ENCODE assay signal across 8 mouse cellular contexts in the genomic region with DNA sequence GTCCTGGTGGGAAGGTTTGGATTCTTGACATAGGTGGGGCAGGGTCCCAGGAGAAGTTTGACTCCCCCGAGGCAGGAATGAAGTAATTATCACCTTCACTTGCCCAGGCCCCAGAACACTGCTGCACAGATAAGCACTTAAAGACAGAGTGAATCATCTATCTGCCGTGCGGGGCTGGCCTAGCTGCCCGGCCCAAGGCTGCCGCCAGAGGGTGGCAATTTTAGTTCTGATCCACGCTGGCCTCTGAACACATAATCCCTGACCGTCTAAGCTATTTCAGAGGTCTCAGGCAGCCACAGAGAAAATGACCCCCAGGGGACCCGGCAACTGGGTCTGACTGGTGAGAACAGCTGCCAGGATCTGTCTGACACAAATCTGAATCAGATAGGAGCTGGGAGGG. TPM values are rescaled to one million over a fixed set of nuclear protein-coding genes. Genes with fewer than 3 reads are reported as not detected.
DNase-seq lines count a peak whose midpoint lies in the region; ATAC-seq and TF ChIP-seq lines count a peak whose summit lies in the region.

No protein-coding gene starts in this region.

- H3K27ac ChIP-seq in heart, embryonic 16.5 days (ENCODE audit: low read length) = peak overlapping the region; percentile 83
- 0 out of 2 replicates have a peak overlapping the region, but pooled peaks have one; percentile 37 for H3K27ac ChIP-seq in neural tube, embryonic 12.5 days

- H3K36me3 ChIP-seq in erythroblast, embryonic 14.5 days (ENCODE audit: control insufficient read depth) = peaks cover 37% of the 10 kb centered on the region
- H3K36me3 ChIP-seq in heart, embryonic 16.5 days (ENCODE audit: control insufficient read depth, insufficient read depth) = peaks cover 13% of the 10 kb centered on the region
- H3K36me3 ChIP-seq in neural tube, embryonic 12.5 days = peaks cover 21% of the 10 kb centered on the region

- peaks cover 64% of the 10 kb centered on the region for H3K4me1 ChIP-seq in erythroblast, embryonic 14.5 days (ENCODE audit: control insufficient read depth)
- H3K4me1 ChIP-seq in heart, embryonic 16.5 days (ENCODE audit: control insufficient read depth, insufficient read depth, low read length) = peaks cover 45% of the 10 kb centered on the region
- H3K4me1 ChIP-seq in neural tube, embryonic 12.5 days = peaks cover 41% of the 10 kb centered on the region

- H3K9ac ChIP-seq in heart, embryonic 16.5 days (ENCODE audit: low read length) = peak overlapping the region; percentile 63
- H3K9ac ChIP-seq in neural tube, embryonic 12.5 days = 0 out of 2 replicates have a peak overlapping the region, but pooled peaks have one; percentile 45

- H3K4me2 ChIP-seq in heart, embryonic 16.5 days (ENCODE audit: low read depth, low read length) = peak overlapping the region; percentile 53
- peak overlapping the region; percentile 46 for H3K4me2 ChIP-seq in neural tube, embryonic 12.5 days (replicated peaks)

- DNase-seq in brain, embryonic 14.5 days (ENCODE audit: low read depth) = no peak
- peak; percentile 54 to 73 for DNase-seq in kidney, postnatal 4 days
- no peak for DNase-seq in layer of hippocampus, postnatal 36 days

- no peaks in the 10 kb centered on the region for H3K27me3 ChIP-seq in erythroblast, embryonic 14.5 days (ENCODE audit: control insufficient read depth)
- H3K27me3 ChIP-seq in heart, embryonic 16.5 days (ENCODE audit: control insufficient read depth, insufficient read depth, low read length) = no peaks in the 10 kb centered on the region
- no peaks in the 10 kb centered on the region for H3K27me3 ChIP-seq in neural tube, embryonic 12.5 days (replicated peaks)

- 20% methylated on average over 8 of the region's 8 CpGs for WGBS in heart, embryonic 16.5 days
- 55% methylated on average over 8 of the region's 8 CpGs for WGBS in neural tube, embryonic 12.5 days

- peak overlapping the region; percentile 24 for H3K4me3 ChIP-seq in erythroblast, embryonic 14.5 days (replicated peaks)
- peak overlapping the region; percentile 20; the same call in 1 of the 2 replicates for H3K4me3 ChIP-seq in heart, embryonic 16.5 days (ENCODE audit: low read length)
- no peak overlapping the region for H3K4me3 ChIP-seq in neural tube, embryonic 12.5 days

- TF ChIP-seq POLR2A in brain, embryonic 14.5 days (IDR thresholded peaks at IDR 0.05; ENCODE audit: borderline replicate concordance, extremely low read depth, insufficient read depth, insufficient read length, poor library complexity, severe bottlenecking) = no peak

- no peaks in the 10 kb centered on the region for H3K9me3 ChIP-seq in erythroblast, embryonic 14.5 days (ENCODE audit: control insufficient read depth, low read length)
- no peaks in the 10 kb centered on the region for H3K9me3 ChIP-seq in heart, embryonic 16.5 days (replicated peaks; ENCODE audit: control insufficient read depth, low read length)
- H3K9me3 ChIP-seq in neural tube, embryonic 12.5 days = no peaks in the 10 kb centered on the region

- no peak for ATAC-seq in erythroblast, adult 5-6 weeks (replicated peaks; ENCODE audit: low FRiP score, poor library complexity, severe bottlenecking)
- peak; percentile 55; the same call in 1 of the 2 replicates for ATAC-seq in heart, embryonic 16.5 days (replicated peaks; ENCODE audit: extremely low read depth, insufficient read depth, low FRiP score)
- ATAC-seq in neural tube, embryonic 12.5 days (ENCODE audit: low FRiP score, low read depth) = no peak
- no peak for ATAC-seq in megakaryocyte, adult 5-6 weeks (ENCODE audit: poor library complexity, severe bottlenecking)

- 0 out of 2 replicates have a peak, but pooled peaks have one; percentile 11 for TF ChIP-seq CTCF in brain, embryonic 14.5 days (IDR thresholded peaks at IDR 0.05; ENCODE audit: borderline replicate concordance, extremely low read depth, insufficient read depth, insufficient read length)

RNA-seq across cellular contexts. Expression of a gene that starts 5.9 kb away (rescaled TPM):
- polyA plus RNA-seq in erythroblast, embryonic 14.5 days (2012) = 2.7 and 2.9 TPM in 2 replicates
- total RNA-seq in erythroblast, adult 5-6 weeks (2015; ENCODE audit: low replicate concordance) = 3.6 and 5.4 TPM in 2 replicates
- total RNA-seq in erythroblast, adult 5-6 weeks (2017; ENCODE audit: low replicate concordance) = 3.2 and 5.2 TPM in 2 replicates
- 83.7 and 101 TPM in 2 replicates for polyA plus RNA-seq in brain, embryonic 14.5 days (2012; rRNA removed)
- polyA plus RNA-seq in heart, embryonic 16.5 days (2015; fragmentation: Nextera tagmentation; extraction: Ambion mirVana) = 79.0 and 87.5 TPM in 2 replicates
- 81.9 and 82.4 TPM in 2 replicates for polyA plus RNA-seq in neural tube, embryonic 12.5 days (2016; fragmentation: Nextera tagmentation; extraction: Ambion mirVana)
- total RNA-seq in megakaryocyte, adult 5-6 weeks (2015) = 3.9 and 5.2 TPM in 2 replicates
- 3.4 and 5.1 TPM in 2 replicates for total RNA-seq in megakaryocyte, adult 5-6 weeks (2017)
- 10 to 100 TPM; 29.8 to 34.7 TPM for total RNA-seq in layer of hippocampus, postnatal 36 days (2021)

RNA-seq across cellular contexts. Expression of a gene that starts 33.6 kb away (rescaled TPM):
- 0.47 and 0.48 TPM in 2 replicates for polyA plus RNA-seq in erythroblast, embryonic 14.5 days (2012)
- total RNA-seq in erythroblast, adult 5-6 weeks (2015; ENCODE audit: low replicate concordance) = 0.19 and 4.4 TPM in 2 replicates
- 2.5 and 4.2 TPM in 2 replicates for total RNA-seq in erythroblast, adult 5-6 weeks (2017; ENCODE audit: low replicate concordance)
- polyA plus RNA-seq in brain, embryonic 14.5 days (2012; rRNA removed) = 12.4 and 18.3 TPM in 2 replicates
- 17.9 and 19.9 TPM in 2 replicates for polyA plus RNA-seq in heart, embryonic 16.5 days (2015; fragmentation: Nextera tagmentation; extraction: Ambion mirVana)
- polyA plus RNA-seq in neural tube, embryonic 12.5 days (2016; fragmentation: Nextera tagmentation; extraction: Ambion mirVana) = 21.8 and 22.2 TPM in 2 replicates
- total RNA-seq in megakaryocyte, adult 5-6 weeks (2015) = 7.6 and 7.7 TPM in 2 replicates
- 7.8 and 8.3 TPM in 2 replicates for total RNA-seq in megakaryocyte, adult 5-6 weeks (2017)
- 10 to 100 TPM; 39.8 to 41.3 TPM for total RNA-seq in layer of hippocampus, postnatal 36 days (2021)

RNA-seq across cellular contexts. Expression of a gene that starts 51.9 kb away (rescaled TPM):
- polyA plus RNA-seq in erythroblast, embryonic 14.5 days (2012) = 0.71 and 0.78 TPM in 2 replicates
- 6.7 and 9.8 TPM in 2 replicates for total RNA-seq in erythroblast, adult 5-6 weeks (2015; ENCODE audit: low replicate concordance)
- 5.5 and 7.7 TPM in 2 replicates for total RNA-seq in erythroblast, adult 5-6 weeks (2017; ENCODE audit: low replicate concordance)
- 77.7 and 89.6 TPM in 2 replicates for polyA plus RNA-seq in brain, embryonic 14.5 days (2012; rRNA removed)
- polyA plus RNA-seq in heart, embryonic 16.5 days (2015; fragmentation: Nextera tagmentation; extraction: Ambion mirVana) = 43.1 and 44.5 TPM in 2 replicates
- 89.0 and 91.2 TPM in 2 replicates for polyA plus RNA-seq in neural tube, embryonic 12.5 days (2016; fragmentation: Nextera tagmentation; extraction: Ambion mirVana)
- total RNA-seq in megakaryocyte, adult 5-6 weeks (2015) = 14.3 and 16.3 TPM in 2 replicates
- 14.4 and 15.0 TPM in 2 replicates for total RNA-seq in megakaryocyte, adult 5-6 weeks (2017)
- 10 to 100 TPM; 59.2 to 61.9 TPM for total RNA-seq in layer of hippocampus, postnatal 36 days (2021)

RNA-seq across cellular contexts. Expression of a gene that starts 52.0 kb away (rescaled TPM):
- 0.10 and 0.21 TPM in 2 replicates for polyA plus RNA-seq in erythroblast, embryonic 14.5 days (2012)
- 0.42 TPM in 1 of 2 replicates, not detected in the other for total RNA-seq in erythroblast, adult 5-6 weeks (2015; ENCODE audit: low replicate concordance)
- 0.43 and 0.56 TPM in 2 replicates for total RNA-seq in erythroblast, adult 5-6 weeks (2017; ENCODE audit: low replicate concordance)
- polyA plus RNA-seq in brain, embryonic 14.5 days (2012; rRNA removed) = 9.8 and 11.0 TPM in 2 replicates
- polyA plus RNA-seq in heart, embryonic 16.5 days (2015; fragmentation: Nextera tagmentation; extraction: Ambion mirVana) = 40.4 and 41.9 TPM in 2 replicates
- polyA plus RNA-seq in neural tube, embryonic 12.5 days (2016; fragmentation: Nextera tagmentation; extraction: Ambion mirVana) = 12.5 and 12.8 TPM in 2 replicates
- total RNA-seq in megakaryocyte, adult 5-6 weeks (2015) = 1.0 and 1.5 TPM in 2 replicates
- total RNA-seq in megakaryocyte, adult 5-6 weeks (2017) = 0.98 and 1.3 TPM in 2 replicates
- 10 to 100 TPM in 1 of 2 experiments, 1 to 10 TPM in 1; 9.7 to 10.0 TPM for total RNA-seq in layer of hippocampus, postnatal 36 days (2021)

Comparison
In these comparisons a context has a peak if more than half of its experiments do, and no peak if none do; other contexts are left out.
1. DNase-seq: peak in kidney, postnatal 4 days (2 of 2); none in brain, embryonic 14.5 days (single experiment) and layer of hippocampus, postnatal 36 days (0 of 2).
2. RNA of a gene that starts 5.9 kb away (polyA plus RNA-seq): 83.7 to 101 TPM in brain, embryonic 14.5 days, 81.9 to 82.4 TPM in neural tube, embryonic 12.5 days and 79.0 to 87.5 TPM in heart, embryonic 16.5 days; 2.7 to 2.9 TPM in erythroblast, embryonic 14.5 days; every median in the first group is over 10 times any median in the second.
3. RNA of a gene that starts 51.9 kb away (polyA plus RNA-seq): 77.7 to 89.6 TPM in brain, embryonic 14.5 days, 89.0 to 91.2 TPM in neural tube, embryonic 12.5 days and 43.1 to 44.5 TPM in heart, embryonic 16.5 days; 0.71 to 0.78 TPM in erythroblast, embryonic 14.5 days; every median in the first group is over 10 times any median in the second.